Mouse (Mus musculus): ENCODE data around the gene Tepsin. TPM values are rescaled to one million over a fixed set of nuclear protein-coding genes. Genes with fewer than 3 reads are reported as not detected.

Tepsin gene
- polyA plus RNA-seq, 1 experiment from 2014 or later, result 5.2 TPM

DNA sequence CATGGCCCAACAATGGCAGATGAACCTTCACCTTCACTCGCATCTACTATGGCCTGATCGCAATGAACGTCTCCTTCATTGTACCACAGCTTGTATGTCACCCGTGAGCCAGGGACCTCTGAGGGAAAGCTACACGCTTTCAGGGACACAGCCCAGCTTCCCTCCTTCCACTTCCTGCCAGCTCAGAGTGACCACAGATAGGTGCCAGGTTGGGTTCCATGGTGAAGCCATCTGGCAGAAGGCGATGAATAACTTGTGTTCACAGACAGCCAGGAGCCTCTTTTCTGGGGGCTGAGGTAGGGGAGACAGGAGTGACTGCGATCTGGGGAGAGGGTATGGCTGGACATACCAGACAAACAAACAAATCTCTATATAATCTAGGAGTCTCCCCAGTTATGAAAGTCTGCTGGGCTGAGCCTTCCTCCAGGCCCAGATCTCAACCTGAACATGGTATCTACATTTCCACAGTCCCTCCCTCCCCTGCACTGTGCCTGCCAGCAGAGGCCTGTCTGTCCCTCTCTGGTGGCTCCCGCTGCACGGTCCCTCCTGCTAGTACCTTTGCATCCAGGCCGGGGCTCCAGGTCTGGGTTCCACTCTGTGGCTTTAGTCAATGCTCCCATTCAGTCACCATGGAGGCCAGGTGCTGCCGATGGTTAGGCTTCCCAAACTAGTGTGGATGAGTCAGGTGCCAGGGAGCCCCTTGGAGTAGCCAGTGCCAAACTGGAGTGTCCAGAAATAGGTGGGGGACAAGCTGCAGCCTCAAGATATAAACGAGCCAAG, 42.4 kb downstream of the Tepsin start:
- Histone ChIP-seq H3K27me3 (peaks cover 5% of the 10 kb centered on the region; the same call in 1 of the 2 replicates), H3K4me3 (replicated peaks) (no peak overlapping the region), H3K36me3 (no peaks in the 10 kb centered on the region), H3K4me2 (no peak overlapping the region), H3K27ac (no peak overlapping the region), H3K9me3 (replicated peaks) (no peaks in the 10 kb centered on the region), H3K9ac (no peak overlapping the region), H3K4me1 (replicated peaks) (no peaks in the 10 kb centered on the region)
- ATAC-seq (ENCODE audit: low read depth), result no peak
- WGBS (ENCODE audit: insufficient replicate concordance), result 65% methylated on average over 12 of the region's 12 CpGs
- no peak for DNase-seq

DNA sequence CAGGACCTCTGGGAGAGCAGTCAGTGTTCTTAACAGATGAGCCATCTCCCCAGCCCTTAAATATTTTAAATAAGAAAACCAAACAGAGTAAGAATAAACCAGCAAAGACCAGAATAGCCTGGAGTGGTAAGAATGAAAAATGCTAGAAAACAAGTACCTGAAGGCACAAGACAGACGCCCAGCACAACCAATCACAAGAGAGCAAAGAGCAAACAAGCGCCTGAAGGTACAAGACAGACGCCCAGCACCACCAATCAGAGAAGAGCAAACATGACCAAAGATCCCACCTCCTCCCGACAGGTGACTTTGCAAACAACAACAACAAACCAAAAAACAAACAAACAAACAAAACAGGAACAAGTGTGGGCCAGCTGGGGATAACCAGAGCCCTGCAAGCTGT, 44.7 kb downstream of the Tepsin start:
- no peak for DNase-seq
- no peak for ATAC-seq (ENCODE audit: low read depth)
- WGBS (ENCODE audit: insufficient replicate concordance), result 69% methylated on average over 4 of the region's 4 CpGs

DNA sequence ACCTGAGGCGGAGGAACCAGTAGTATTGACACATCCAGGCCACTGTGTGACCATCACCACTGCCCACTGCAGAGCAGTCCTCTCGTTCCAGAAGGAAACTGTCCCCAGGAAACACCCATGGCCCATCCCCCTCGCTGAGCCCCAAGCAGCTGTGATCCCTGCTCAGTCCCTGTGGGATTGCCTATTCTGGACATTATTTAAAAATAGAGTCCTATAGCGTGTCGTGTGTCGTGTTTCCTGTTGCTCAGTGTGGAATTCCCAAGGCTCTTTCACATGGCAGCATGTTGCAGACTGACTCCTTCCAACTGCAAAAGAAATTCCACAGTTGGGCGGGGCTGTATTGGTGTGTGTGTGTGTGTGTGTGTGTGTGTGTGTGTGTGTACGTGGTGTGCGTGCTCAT, 46.3 kb downstream of the Tepsin start:
- H3K4me3 ChIP-seq (replicated peaks), result no peak overlapping the region
- no peak for DNase-seq
- no peak for ATAC-seq (ENCODE audit: low read depth)
- no peak overlapping the region for H3K27ac ChIP-seq
- no peak overlapping the region for H3K4me2 ChIP-seq
- peaks cover 37% of the 10 kb centered on the region for H3K27me3 ChIP-seq
- no peaks in the 10 kb centered on the region for H3K9me3 ChIP-seq (replicated peaks)
- WGBS (ENCODE audit: insufficient replicate concordance), result 54% methylated on average over 9 of the region's 9 CpGs
- H3K36me3 ChIP-seq, result no peaks in the 10 kb centered on the region
- H3K9ac ChIP-seq, result no peak overlapping the region
- peaks cover 7% of the 10 kb centered on the region for H3K4me1 ChIP-seq (replicated peaks)

More for the DNA sequence above, 44.7 kb downstream of the Tepsin start:
- Histone ChIP-seq H3K27ac (no peak overlapping the region), H3K9ac (no peak overlapping the region), H3K36me3 (no peaks in the 10 kb centered on the region), H3K4me1 (replicated peaks) (no peaks in the 10 kb centered on the region), H3K27me3 (peaks cover 21% of the 10 kb centered on the region), H3K9me3 (replicated peaks) (no peaks in the 10 kb centered on the region), H3K4me2 (no peak overlapping the region), H3K4me3 (replicated peaks) (no peak overlapping the region)

DNA sequence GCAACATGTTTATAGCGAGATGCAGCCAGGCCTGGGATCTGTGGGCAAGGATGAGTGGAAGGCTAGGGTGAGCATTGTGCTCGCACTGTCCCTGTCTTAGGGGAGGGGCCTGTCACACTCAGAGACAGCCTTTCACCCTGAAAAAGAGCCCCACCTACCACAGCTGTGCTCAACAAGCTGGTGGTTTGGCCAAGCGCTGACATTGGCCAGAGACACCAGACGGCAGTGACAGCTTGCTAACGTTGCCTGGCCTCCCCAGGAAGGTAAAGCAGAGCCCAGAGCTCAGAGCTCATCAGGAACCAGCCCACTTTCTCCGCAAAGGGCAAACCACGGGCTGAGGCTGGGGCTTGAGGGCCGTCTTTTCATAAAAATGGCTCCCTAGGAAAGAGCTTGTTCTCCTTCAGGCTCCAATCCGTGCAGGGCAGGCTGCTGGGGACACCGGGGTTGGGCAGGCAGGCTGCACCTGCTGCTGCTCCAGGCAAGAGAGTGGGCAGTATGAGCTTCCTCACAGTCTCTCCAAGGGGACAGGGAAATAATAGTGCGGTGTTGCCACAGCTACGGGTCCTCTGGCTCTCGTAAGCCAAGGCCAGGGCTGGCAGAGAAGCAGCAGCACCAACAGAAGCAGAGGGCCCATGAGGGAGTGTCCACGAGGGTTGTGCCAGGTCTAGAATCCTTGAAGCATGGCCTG, 47.3 kb downstream of the Tepsin start:
- WGBS (ENCODE audit: insufficient replicate concordance), result 39% methylated on average over 14 of the region's 14 CpGs
- no peak overlapping the region for H3K27ac ChIP-seq
- H3K4me3 ChIP-seq (replicated peaks), result no peak overlapping the region
- no peaks in the 10 kb centered on the region for H3K9me3 ChIP-seq (replicated peaks)
- peaks cover 14% of the 10 kb centered on the region for H3K4me1 ChIP-seq (replicated peaks)
- no peaks in the 10 kb centered on the region for H3K36me3 ChIP-seq
- DNase-seq (no peak), ATAC-seq (ENCODE audit: low read depth) (no peak)
- peaks cover 47% of the 10 kb centered on the region for H3K27me3 ChIP-seq
- H3K4me2 ChIP-seq, result no peak overlapping the region
- H3K9ac ChIP-seq, result no peak overlapping the region

DNA sequence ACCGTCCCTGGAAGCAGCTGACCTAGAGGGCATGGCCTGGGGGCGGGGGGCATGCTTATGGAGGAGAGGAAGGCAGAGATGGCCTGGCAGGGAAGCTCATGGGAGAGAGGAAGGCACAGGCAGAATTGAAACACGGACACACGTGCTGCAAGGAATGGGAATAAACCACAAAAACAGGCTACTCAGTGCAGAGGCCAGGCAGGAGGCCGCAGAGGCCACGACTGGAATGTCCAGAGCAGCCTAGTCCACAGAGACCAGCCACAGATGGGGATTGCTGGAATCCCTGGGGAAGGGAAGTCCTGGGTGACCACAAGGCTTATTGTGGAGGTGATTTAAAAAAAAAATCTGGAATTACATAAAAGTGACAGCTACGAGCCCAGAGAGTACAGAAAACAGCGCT, 49.5 kb downstream of the Tepsin start:
- no peak for DNase-seq
- Histone ChIP-seq H3K36me3 (no peaks in the 10 kb centered on the region), H3K4me3 (replicated peaks) (no peak overlapping the region), H3K4me1 (replicated peaks) (peaks cover 19% of the 10 kb centered on the region), H3K9me3 (replicated peaks) (no peaks in the 10 kb centered on the region), H3K9ac (no peak overlapping the region), H3K27ac (no peak overlapping the region), H3K27me3 (peaks cover 62% of the 10 kb centered on the region), H3K4me2 (no peak overlapping the region)
- WGBS (ENCODE audit: insufficient replicate concordance), result 65% methylated on average over 8 of the region's 8 CpGs
- no peak for ATAC-seq (ENCODE audit: low read depth)

DNA sequence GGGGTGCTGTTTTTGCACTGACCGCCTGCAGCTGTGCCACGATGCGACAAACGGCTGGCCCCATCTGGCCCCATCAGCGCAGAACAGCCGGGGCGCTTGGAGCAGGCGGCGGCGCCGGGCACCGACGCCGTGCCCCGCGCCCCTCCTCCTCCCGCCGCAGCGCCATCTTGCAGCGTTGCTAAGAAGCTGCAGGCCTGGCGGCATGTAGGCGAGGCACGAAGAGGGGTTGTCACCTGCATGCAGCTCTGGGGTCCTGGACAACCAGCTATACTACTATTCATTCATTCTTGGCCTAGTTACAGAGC, 50.3 kb downstream of the Tepsin start:
- DNase-seq (no peak), ATAC-seq (ENCODE audit: low read depth) (no peak)
- peaks cover 62% of the 10 kb centered on the region for H3K27me3 ChIP-seq
- no peak overlapping the region for H3K9ac ChIP-seq
- peaks cover 19% of the 10 kb centered on the region for H3K4me1 ChIP-seq (replicated peaks)
- H3K9me3 ChIP-seq (replicated peaks), result no peaks in the 10 kb centered on the region
- no peak overlapping the region for H3K27ac ChIP-seq
- WGBS (ENCODE audit: insufficient replicate concordance), result 14% methylated on average over 23 of the region's 23 CpGs
- no peak overlapping the region for H3K4me2 ChIP-seq
- no peaks in the 10 kb centered on the region for H3K36me3 ChIP-seq
- no peak overlapping the region for H3K4me3 ChIP-seq (replicated peaks)

DNA sequence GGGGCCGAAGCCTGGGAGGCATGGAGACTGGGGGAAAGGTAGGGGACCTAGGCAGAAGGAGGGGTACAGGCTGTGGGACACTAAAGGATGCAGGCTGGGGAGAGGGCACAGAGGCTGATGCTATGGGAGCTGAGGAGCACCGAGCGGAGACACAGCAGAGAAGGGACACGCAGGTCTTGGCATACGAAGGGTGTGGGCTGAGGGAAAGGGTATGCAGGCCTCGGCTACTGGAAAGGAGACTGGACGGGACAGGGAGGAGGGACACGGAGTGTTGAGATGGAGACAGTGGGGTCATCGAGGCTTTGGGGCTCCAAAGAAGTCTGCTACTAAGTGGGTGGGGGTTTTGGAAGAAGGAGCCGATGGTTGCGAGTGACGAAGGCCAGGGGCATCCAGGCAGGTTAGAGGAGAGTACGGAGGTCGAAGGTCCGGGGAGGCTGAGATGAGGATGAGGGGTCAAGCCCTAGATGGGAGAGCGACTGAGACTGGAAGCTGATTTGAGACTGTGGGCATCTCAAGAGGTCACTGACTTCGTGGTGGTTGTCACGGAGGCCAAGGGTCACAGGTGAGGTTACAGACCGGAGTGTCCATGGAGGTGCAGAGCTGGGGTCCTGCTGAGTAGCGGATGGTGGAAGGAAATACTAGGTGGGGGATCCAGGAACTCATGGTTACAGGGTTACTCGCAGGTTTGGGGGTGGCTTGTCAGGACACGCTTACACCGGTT, 50.8 kb downstream of the Tepsin start:
- no peak for DNase-seq
- Histone ChIP-seq H3K4me2 (peak overlapping the region; percentile 61; the same call in 1 of the 2 replicates), H3K4me3 (replicated peaks) (no peak overlapping the region), H3K27me3 (peaks cover 62% of the 10 kb centered on the region), H3K9ac (no peak overlapping the region), H3K4me1 (replicated peaks) (peaks cover 20% of the 10 kb centered on the region), H3K27ac (no peak overlapping the region), H3K9me3 (replicated peaks) (no peaks in the 10 kb centered on the region), H3K36me3 (no peaks in the 10 kb centered on the region)
- ATAC-seq (ENCODE audit: low read depth), result no peak
- WGBS (ENCODE audit: insufficient replicate concordance), result 17% methylated on average over 23 of the region's 23 CpGs

DNA sequence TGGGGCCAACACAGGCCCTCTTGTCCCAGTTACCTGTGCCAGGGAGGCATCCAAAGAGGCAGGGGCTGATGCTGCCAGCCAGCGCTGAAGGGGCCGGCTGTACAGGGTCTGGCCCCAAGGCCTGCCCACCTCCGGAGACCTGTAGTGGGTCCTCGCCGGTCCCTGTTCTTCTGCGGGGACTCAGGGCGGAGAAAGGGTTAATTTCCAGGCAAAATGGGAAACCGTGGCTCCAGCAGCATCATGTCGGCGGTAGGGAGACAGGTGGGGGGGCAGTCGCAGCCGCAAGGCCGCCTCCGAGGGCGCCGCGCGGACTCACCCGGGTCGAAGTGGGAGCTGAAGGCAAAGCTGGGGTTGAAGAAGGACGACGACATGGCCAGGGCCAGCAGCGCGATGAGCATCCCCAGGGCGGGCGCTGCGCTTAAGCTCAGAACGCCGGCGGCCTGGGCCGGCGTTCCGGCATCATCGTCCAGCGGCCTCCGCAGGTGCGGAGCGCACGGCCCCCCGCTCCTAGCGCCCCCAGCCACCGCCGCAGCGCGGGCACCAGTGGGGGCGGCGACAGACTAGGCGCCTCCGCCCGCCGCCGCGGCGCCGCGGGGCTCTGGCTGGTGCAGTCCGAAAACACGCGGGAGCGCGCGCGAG, 51.9 kb downstream of the Tepsin start, which contains the start of gene Aatk:
Gene Aatk, minus strand, starts transcription at position 615 of the 639 bp plus-strand sequence.
- H3K9ac ChIP-seq, result no peak within 1 kb of the TSS
- peak within 1 kb of the TSS; percentile 61 for H3K4me2 ChIP-seq
- peaks cover 62% of the 10 kb centered on the region for H3K27me3 ChIP-seq
- H3K36me3 ChIP-seq, result no peaks in the 10 kb centered on the region
- ATAC-seq (ENCODE audit: low read depth), result no peak
- no peak for DNase-seq
- peak within 1 kb of the TSS; percentile 45 for H3K4me3 ChIP-seq (replicated peaks)
- H3K9me3 ChIP-seq (replicated peaks), result no peaks in the 10 kb centered on the region
- H3K4me1 ChIP-seq (replicated peaks), result peaks cover 30% of the 10 kb centered on the region
- WGBS (ENCODE audit: insufficient replicate concordance), result 3% methylated on average over 56 of the region's 63 CpGs
- H3K27ac ChIP-seq, result no peak within 1 kb of the TSS

DNA sequence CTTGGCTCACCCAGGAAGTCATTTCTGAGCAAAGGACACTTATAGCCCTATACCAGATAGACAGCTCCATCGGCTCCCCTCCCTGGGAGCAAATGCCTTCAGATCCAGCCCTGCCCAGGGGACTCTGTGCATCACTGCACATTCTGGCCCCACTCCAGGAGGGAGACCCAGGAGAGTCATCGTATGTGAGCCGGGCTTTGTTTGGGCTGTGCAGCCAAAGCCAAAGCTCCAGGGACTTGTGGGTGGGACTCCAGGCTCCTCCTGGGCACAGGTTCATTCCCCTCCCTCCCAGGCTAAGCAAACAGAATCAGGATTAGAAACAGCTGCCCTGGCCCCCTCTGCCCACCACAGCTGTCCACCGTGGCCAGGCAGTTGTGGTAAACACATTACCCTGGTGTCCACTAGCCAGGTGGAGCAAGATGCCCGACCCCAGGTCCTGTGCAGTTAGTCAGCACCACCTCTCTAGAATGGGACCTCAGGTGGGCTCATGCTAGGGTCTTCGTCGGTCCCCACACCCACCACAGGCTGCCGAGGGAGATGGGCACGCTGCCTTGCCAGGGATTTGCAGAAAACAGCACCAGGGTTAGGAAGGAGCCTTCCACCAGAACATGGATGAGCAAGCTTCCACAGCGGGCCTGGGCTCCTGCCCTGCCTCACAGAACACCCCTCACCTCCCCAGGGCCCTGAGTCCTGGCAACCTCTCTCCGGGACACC, 52.5 kb downstream of the Tepsin start:
- H3K4me3 ChIP-seq (replicated peaks), result no peak overlapping the region; the same call in 1 of the 2 replicates
- ATAC-seq (ENCODE audit: low read depth) (no peak), DNase-seq (no peak)
- no peaks in the 10 kb centered on the region for H3K9me3 ChIP-seq (replicated peaks)
- H3K9ac ChIP-seq, result no peak overlapping the region
- peaks cover 56% of the 10 kb centered on the region for H3K27me3 ChIP-seq
- H3K4me1 ChIP-seq (replicated peaks), result peaks cover 36% of the 10 kb centered on the region
- no peak overlapping the region for H3K27ac ChIP-seq
- H3K36me3 ChIP-seq, result no peaks in the 10 kb centered on the region
- WGBS (ENCODE audit: insufficient replicate concordance), result 57% methylated on average over 11 of the region's 11 CpGs
- H3K4me2 ChIP-seq, result peak overlapping the region; percentile 61; the same call in 1 of the 2 replicates

DNA sequence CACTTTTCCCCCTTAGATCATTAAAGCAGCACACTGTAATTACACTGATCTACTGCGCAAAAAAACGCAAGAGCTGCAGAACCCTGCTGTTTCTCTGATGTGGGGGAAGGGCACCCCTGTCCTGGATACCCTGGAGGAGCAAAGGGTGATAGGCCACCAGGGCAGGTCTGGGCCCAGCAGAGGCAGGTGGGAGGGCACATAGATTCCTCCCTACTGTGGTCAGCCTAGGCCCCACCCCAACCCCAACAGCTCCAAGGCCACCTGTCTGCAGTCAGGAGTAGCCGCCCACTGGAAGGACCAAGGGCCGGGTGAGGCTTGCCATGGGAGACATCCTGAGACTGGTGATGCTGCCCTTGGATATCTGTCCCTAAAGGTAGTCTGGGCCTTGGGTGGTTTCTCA, 53.2 kb downstream of the Tepsin start:
- no peak overlapping the region for H3K27ac ChIP-seq
- no peak overlapping the region for H3K4me3 ChIP-seq (replicated peaks)
- no peak overlapping the region for H3K4me2 ChIP-seq
- H3K36me3 ChIP-seq, result no peaks in the 10 kb centered on the region
- peaks cover 53% of the 10 kb centered on the region for H3K27me3 ChIP-seq
- DNase-seq (no peak), ATAC-seq (ENCODE audit: low read depth) (no peak)
- no peak overlapping the region for H3K9ac ChIP-seq
- WGBS (ENCODE audit: insufficient replicate concordance), result 61% methylated on average over 4 of the region's 4 CpGs
- no peaks in the 10 kb centered on the region for H3K9me3 ChIP-seq (replicated peaks)
- peaks cover 41% of the 10 kb centered on the region for H3K4me1 ChIP-seq (replicated peaks)

All from liver, embryonic 13.5 days (tissue).